Mouse (Mus musculus) bone marrow, adult 2 months (tissue): ENCODE results near the gene Stxbp6.

ENCODE experiments used
- CTCF ChIP-seq: fragments of 200-500 bp; IDR thresholded peaks from 2 replicates; pipeline ENCODE4 v1.5.1; 2011; ENCODE audit warnings: low read length, control low read depth; ENCODE audit not compliant: control insufficient read depth, insufficient read depth
- POLR2A ChIP-seq: fragments of 200-500 bp; IDR thresholded peaks from 2 replicates; pipeline ENCODE4 v1.6.1; 2011; ENCODE audit warnings: low read depth, mild to moderate bottlenecking, control low read depth, low read length, borderline replicate concordance; ENCODE audit not compliant: control insufficient read depth

GRCm38 (mm10) chr12:45019059-45019822 is 55.3 kb downstream of the Stxbp6 start:
- no peak for TF ChIP-seq CTCF
- no peak for TF ChIP-seq POLR2A
